Mouse (Mus musculus) liver, adult (tissue): ENCODE measurements around the gene Arid3a.

Experiments
- GATA4 ChIP-seq: IDR thresholded peaks from 2 replicates; pipeline ENCODE4 v1.6.1; 2014; ENCODE audit warnings: mild to moderate bottlenecking, low read length; ENCODE audit not compliant: insufficient replicate concordance

The Arid3a gene

GRCm38 (mm10) chr10:80003374-80004232, 76.8 kb downstream of the Arid3a start:
- peak; percentile 81; the same call in 1 of the 2 replicates for TF ChIP-seq GATA4

- TF ChIP-seq GATA4, result no peak
Observed at GRCm38 (mm10) chr10:80004233-80004705, 77.4 kb downstream of the Arid3a start.
